Mouse (Mus musculus) activated CD4-positive, CD25-positive, alpha-beta regulatory T cell, adult 9 weeks (primary cell): ENCODE measurements around the gene Hist1h2ag. TPM values are rescaled to one million over a fixed set of nuclear protein-coding genes. Genes with fewer than 3 reads are reported as not detected.

ENCODE experiments used
- polyA plus RNA-seq: library from polyadenylated mRNA; unstranded; fragments of 100-300 nt; shearing (Covaris generic); gene quantifications from one replicate; pipeline ENCODE4 v1.2.1, GENCODE M21; 2017

The Hist1h2ag gene
- polyA plus RNA-seq = 1.4 TPM

DNA sequence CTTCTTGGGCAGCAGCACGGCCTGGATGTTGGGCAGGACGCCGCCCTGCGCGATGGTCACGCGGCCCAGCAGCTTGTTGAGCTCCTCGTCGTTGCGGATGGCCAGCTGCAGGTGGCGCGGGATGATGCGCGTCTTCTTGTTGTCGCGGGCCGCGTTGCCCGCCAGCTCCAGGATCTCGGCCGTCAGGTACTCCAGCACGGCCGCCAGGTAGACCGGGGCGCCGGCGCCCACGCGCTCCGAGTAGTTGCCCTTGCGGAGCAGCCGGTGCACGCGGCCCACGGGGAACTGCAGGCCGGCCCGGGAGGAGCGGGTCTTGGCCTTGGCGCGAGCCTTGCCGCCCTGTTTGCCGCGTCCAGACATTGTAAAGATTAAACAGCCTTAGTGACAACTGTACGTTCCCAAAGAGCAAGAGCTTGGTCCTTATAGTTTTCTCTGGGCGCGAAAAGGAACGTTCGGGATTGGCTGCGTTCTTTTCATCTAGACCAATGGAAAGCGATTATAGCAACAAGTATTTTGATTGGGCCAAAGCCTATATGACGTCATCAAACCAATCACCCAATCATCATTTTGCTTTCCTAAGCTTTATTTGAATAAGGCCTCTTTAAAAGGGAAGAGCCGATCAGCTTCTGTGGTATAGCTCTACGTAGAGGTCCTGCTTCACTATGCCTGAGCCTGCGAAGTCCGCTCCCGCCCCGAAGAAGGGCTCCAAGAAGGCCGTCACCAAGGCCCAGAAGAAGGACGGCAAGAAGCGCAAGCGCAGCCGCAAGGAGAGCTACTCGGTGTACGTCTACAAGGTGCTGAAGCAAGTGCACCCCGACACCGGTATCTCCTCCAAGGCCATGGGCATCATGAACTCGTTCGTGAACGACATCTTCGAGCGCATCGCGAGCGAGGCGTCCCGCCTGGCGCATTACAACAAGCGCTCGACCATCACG lies at the start of gene Hist1h2ag, which contains the start of gene Hist1h2bj:
TSS of gene Hist1h2ag (minus strand) at position 377 of the 935 bp plus-strand sequence.
TSS of gene Hist1h2bj (plus strand) at position 647 of the 935 bp plus-strand sequence.

DNA sequence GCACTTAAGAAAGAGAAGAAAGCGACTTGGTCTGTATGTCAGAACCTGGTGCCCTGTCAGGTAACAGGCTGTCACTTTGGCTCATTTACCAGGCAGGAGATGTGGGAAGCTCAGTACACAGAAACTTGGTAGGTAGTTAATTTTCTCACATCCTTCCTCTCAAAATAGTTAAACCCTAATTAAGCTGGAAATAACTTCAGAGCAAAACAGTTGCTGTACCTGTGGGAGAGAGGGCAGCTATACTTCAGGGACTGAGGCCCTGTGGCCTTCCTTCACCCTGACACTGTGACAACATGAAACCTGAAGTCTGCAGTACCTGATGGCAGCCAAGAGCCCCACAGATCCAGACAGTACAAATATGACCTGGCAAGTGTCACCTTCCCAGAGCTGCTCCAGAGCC lies 41.4 kb upstream of the Hist1h2ag start, which contains the start of gene Vmn1r188:
TSS of gene Vmn1r188 (plus strand) at position 301 of the 400 bp plus-strand sequence.

DNA sequence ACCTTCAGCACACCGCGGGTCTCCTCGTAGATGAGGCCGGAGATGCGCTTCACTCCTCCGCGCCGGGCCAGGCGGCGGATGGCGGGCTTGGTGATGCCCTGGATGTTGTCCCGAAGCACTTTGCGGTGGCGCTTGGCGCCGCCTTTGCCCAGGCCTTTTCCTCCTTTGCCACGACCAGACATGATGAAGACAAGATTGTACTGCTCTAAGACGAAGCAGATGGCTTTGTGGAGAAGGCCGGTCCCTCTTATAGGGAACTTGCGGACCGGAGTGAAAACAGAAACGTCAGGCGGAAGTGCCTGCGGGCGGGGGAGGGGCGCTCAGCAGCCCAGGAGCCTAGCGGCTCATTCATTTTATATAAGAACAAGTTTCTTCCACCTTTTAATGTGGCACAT lies 1.6 kb downstream of the Hist1h2ag start, which contains the start of gene Hist1h4i:
TSS of gene Hist1h4i (minus strand) at position 221 of the 395 bp plus-strand sequence.

DNA sequence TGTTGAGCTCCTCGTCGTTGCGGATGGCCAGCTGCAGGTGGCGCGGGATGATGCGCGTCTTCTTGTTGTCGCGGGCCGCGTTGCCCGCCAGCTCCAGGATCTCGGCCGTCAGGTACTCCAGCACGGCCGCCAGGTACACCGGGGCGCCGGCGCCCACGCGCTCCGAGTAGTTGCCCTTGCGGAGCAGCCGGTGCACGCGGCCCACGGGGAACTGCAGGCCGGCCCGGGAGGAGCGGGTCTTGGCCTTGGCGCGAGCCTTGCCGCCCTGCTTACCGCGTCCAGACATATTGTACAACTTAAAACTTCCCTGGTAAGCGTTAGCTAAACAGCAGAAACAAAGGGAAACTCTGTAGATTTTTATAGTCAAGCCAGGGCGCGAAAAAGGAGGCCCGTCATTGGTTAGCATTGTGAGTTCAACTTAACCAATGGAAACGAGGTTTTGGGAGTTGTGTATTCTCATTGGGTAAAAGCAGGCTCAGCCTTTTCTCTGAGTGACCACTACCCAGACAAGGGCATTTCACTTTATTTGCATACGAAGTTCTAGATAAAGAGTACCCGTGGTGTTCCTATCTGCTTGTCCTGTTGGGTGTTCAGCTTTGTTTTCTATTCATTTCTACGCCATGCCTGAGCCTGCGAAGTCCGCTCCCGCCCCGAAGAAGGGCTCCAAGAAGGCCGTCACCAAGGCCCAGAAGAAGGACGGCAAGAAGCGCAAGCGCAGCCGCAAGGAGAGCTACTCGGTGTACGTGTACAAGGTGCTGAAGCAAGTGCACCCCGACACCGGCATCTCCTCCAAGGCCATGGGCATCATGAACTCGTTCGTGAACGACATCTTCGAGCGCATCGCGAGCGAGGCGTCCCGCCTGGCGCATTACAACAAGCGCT lies 7.2 kb downstream of the Hist1h2ag start, which contains the start of the genes Hist1h2ah and Hist1h2bk:
TSS of gene Hist1h2ah (minus strand) at position 302 of the 882 bp plus-strand sequence.
TSS of gene Hist1h2bk (plus strand) at position 604 of the 882 bp plus-strand sequence.

DNA sequence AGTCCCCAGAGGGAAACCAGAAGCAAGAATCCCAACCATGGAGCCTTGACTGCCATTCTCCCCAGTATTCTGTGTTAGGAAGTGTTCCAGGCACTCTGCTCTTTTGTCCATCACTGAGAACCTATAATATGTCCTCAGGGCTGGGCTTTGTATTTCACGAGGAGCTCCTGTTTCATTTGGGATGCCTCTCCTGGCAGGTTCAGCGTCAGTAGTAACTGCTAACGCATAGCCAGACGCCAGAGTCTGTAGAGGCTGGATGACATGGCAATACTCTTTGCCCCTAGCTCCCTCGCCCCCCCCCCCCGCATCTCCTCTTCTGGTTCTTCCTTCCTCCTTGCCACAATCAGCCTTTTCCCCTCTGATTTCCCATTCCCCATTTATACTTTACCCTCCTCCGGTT lies 33.1 kb downstream of the Hist1h2ag start, which contains the start of gene Prss16:
TSS of gene Prss16 (minus strand) at position 101 of the 400 bp plus-strand sequence.

Other genes with a start within 250 kb of the Hist1h2ag start
- gene Hist1h2bq, start 232.7 kb downstream of the Hist1h2ag start, polyA plus RNA-seq = 9.2 TPM
- gene Hist1h2ao, start 232.5 kb downstream of the Hist1h2ag start, polyA plus RNA-seq = not detected
- 32.8 TPM for gene Hist1h4m, start 231.2 kb downstream of the Hist1h2ag start, polyA plus RNA-seq
- gene Hist1h4n, start 210.7 kb downstream of the Hist1h2ag start, polyA plus RNA-seq = 20.2 TPM
- 122 TPM for gene Hist1h2ap, start 209.4 kb downstream of the Hist1h2ag start, polyA plus RNA-seq
- gene Hist1h2br, start 209.2 kb downstream of the Hist1h2ag start, polyA plus RNA-seq = 8.9 TPM
- 0.32 TPM for gene Zfp184, start 97.8 kb downstream of the Hist1h2ag start, polyA plus RNA-seq
- gene Pom121l2, start 61.8 kb downstream of the Hist1h2ag start, polyA plus RNA-seq = not detected
- 0.23 TPM for gene Prss16, start 33.2 kb downstream of the Hist1h2ag start, polyA plus RNA-seq
- not detected for gene Hist1h2ah, start 7.4 kb downstream of the Hist1h2ag start, polyA plus RNA-seq
- gene Hist1h2bk, start 7.1 kb downstream of the Hist1h2ag start, polyA plus RNA-seq = not detected
- 17.7 TPM for gene Hist1h4i, start 1.6 kb downstream of the Hist1h2ag start, polyA plus RNA-seq
- 3.6 TPM for gene Hist1h2bj, start 270 bp upstream of the Hist1h2ag start, polyA plus RNA-seq
- not detected for gene Vmn1r188, start 41.5 kb upstream of the Hist1h2ag start, polyA plus RNA-seq
- gene Vmn1r189, start 62.9 kb upstream of the Hist1h2ag start, polyA plus RNA-seq = not detected
- not detected for gene Vmn1r191, start 141.0 kb upstream of the Hist1h2ag start, polyA plus RNA-seq
- gene Vmn1r192, start 148.2 kb upstream of the Hist1h2ag start, polyA plus RNA-seq = not detected
- not detected for gene Vmn1r193, start 180.2 kb upstream of the Hist1h2ag start, polyA plus RNA-seq
- not detected for gene Vmn1r194, start 201.3 kb upstream of the Hist1h2ag start, polyA plus RNA-seq
- gene Vmn1r195, start 227.6 kb upstream of the Hist1h2ag start, polyA plus RNA-seq = not detected
- not detected for gene Vmn1r196, start 247.0 kb upstream of the Hist1h2ag start, polyA plus RNA-seq